Mouse (Mus musculus) lung, adult 2 months (tissue): ENCODE measurements around the gene Fam219a. TPM values are rescaled to one million over a fixed set of nuclear protein-coding genes. Genes with fewer than 3 reads are reported as not detected.
A peak's percentile ranks its signal among the peaks of the same experiment; 100 is the strongest.

Experiments
- DNase-seq: peaks from one replicate; pipeline ENCODE4 v3.0.0; 2022
- H3K4me1 ChIP-seq: fragments of 200-500 bp; 2 replicates; pipeline ENCODE4 v1.6.1; 2011; ENCODE audit warnings: low read length; ENCODE audit not compliant: control insufficient read depth, insufficient read depth
- H3K4me3 ChIP-seq: fragments of 200-500 bp; replicated peaks from 2 replicates; pipeline ENCODE3; 2011; ENCODE audit warnings: low read depth, mild to moderate bottlenecking, control low read depth, low read length; ENCODE audit errors: extremely low read depth
- CTCF ChIP-seq: fragments of 200-500 bp; IDR thresholded peaks from 2 replicates; pipeline ENCODE4 v1.5.1; 2011; ENCODE audit warnings: mild to moderate bottlenecking, low read length, control low read depth; ENCODE audit not compliant: insufficient read depth
- POLR2A ChIP-seq: fragments of 200-500 bp; IDR thresholded peaks from 2 replicates; pipeline ENCODE4 v1.6.1; 2011; ENCODE audit warnings: low read depth, mild to moderate bottlenecking, control low read depth, low read length, borderline replicate concordance; ENCODE audit errors: extremely low read depth
- WGBS: fragments of 180-500 bp; shearing (Covaris S2); methylation state at CpG from one replicate; pipeline ENCODE4 v1.1.7; 2018; 5-methylcytosine and 5-hydroxymethylcytosine counted together
- polyA plus RNA-seq: library from polyadenylated mRNA; depleted of rRNA; stranded (reverse); fragments of >200 nt; gene quantifications from 2 replicates; pipeline ENCODE4 v1.2.3, GENCODE M21; 2012

Fam219a gene
- polyA plus RNA-seq, 1 experiment, result 63.5 TPM

DNA sequence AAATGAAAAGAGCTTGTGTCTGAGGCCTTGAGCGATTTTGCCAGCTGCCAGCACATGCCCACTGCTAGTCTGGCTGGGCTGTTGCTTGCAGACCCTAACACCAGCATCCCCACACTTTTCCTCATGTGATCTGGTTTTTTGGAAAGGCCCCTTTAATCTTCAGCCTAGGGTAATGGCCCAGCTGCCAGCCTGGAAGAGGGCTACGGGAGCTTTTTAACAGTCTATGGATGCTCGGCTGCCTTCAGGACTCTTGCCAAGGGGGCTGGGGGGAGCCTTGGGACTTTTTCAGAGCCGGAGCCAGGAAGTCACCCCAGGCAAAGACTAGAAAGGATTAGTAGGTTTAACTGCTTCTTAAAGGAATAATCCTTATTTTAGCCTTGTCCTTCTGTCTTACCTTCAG is 56.0 kb downstream of the Fam219a start:
- TF ChIP-seq POLR2A, result no peak
- TF ChIP-seq CTCF, result no peak
- no peaks in the 10 kb centered on the region for H3K4me1 ChIP-seq
- no peak overlapping the region for H3K4me3 ChIP-seq
- no peak for DNase-seq
- 48% methylated on average over 4 of the region's 4 CpGs for WGBS

DNA sequence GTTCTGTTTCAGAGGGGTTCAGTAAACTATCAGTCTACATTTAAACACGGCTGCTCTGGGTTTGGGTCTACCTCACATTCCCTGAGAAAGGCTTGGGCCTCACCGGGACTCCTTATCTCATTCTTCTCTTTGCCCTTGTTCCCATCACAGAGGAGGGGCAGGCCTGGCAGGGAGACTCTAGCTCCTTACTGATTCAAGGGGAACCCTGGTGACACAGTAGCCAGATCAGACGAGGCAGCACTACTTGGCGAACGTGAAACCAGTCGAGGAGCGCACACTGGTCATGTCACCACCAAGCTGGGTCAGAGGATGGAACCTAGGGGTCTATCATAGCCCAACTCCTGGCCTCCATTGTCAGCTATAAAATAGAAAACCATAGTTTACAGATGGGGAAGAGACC is 61.3 kb downstream of the Fam219a start:
- H3K4me1 ChIP-seq, result peaks cover 9% of the 10 kb centered on the region; the same call in 1 of the 2 replicates
- 66% methylated on average over 7 of the region's 7 CpGs for WGBS
- TF ChIP-seq POLR2A, result no peak
- no peak for TF ChIP-seq CTCF
- no peak for DNase-seq
- no peak overlapping the region for H3K4me3 ChIP-seq

DNA sequence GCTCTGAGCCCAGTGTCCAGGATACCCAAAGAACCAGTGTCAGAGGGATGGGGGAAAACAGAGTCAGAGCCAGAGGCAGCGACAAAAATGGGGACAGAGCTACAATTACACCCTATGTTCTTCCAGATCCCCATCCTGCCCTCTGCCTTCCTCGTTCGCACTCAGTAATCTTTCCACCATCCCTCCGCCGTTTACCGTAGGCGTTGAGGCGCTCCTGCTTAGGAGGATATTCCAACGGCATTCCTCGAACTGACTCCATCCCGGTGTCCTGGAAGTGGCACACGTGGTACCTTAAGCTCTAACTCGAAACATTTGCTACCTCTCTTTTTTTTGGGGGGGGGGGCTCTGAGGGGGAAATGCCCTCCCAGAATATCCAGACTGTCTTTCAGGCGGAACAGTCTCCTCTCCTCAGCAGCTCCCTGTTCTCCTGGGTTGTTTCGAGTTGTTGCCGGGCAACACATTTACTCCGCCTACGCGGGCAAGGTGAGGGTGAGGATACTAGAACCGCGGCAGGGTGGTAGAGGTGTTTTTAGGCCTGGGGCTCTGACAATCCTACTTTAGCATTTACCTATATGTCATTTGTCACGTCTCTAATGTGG is 61.9 kb downstream of the Fam219a start:
- DNase-seq, result no peak
- Histone ChIP-seq H3K4me1 (peaks cover 9% of the 10 kb centered on the region; the same call in 1 of the 2 replicates), H3K4me3 (peak overlapping the region; percentile 46)
- TF ChIP-seq POLR2A (no peak; the same call in 1 of the 2 replicates), CTCF (no peak)
- WGBS, result 19% methylated on average over 22 of the region's 22 CpGs

DNA sequence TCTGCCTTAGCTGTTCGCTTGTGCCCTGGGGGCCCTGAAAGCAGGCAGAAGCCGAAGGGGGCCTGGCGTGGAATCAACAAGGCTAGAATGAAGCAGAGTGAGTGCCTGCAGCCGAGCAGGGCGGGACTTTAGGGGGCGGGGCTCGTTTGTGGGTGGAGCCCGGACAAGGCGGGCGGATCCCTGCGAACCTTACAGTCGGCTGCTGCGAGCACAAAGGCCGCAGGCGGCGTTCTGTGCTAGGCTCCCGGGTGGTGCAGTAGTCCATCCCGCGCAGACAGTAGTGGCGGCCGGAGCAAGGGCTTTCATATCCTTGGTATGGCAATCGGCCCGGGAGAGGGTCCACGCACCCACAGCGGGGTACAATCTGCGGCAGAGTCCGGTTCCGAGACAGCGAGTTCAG is 62.4 kb downstream of the Fam219a start:
- peaks cover 9% of the 10 kb centered on the region; the same call in 1 of the 2 replicates for H3K4me1 ChIP-seq
- WGBS, result under 1% methylated on average over 29 of the region's 29 CpGs
- peak; percentile 88 for DNase-seq
- TF ChIP-seq POLR2A (peak; percentile 32; the same call in 1 of the 2 replicates), CTCF (no peak)
- peak overlapping the region; percentile 46 for H3K4me3 ChIP-seq

DNA sequence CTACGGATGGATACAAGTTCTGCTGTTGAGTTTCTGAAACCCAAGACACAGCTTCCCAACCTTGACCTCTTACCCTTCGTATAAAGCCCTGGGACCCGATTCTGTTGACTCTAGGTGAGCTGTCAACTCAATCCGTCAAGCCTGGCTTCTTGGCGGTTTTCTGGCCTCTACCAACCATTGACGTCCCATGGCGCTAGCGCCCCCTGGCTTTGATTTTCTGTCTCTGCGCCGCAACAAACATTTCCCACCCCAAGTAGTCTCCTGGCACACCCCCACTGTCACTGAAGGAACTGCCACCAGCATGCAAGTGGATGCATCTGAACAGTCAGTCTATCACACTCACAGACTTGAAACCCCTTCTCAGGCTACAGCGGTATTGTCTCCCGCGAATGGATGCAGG is 63.2 kb downstream of the Fam219a start:
- no peak overlapping the region for H3K4me3 ChIP-seq
- peaks cover 9% of the 10 kb centered on the region; the same call in 1 of the 2 replicates for H3K4me1 ChIP-seq
- peak; percentile 65 for DNase-seq
- 16% methylated on average over 13 of the region's 13 CpGs for WGBS
- TF ChIP-seq CTCF (peak; percentile 43; the same call in 1 of the 2 replicates), POLR2A (no peak)

DNA sequence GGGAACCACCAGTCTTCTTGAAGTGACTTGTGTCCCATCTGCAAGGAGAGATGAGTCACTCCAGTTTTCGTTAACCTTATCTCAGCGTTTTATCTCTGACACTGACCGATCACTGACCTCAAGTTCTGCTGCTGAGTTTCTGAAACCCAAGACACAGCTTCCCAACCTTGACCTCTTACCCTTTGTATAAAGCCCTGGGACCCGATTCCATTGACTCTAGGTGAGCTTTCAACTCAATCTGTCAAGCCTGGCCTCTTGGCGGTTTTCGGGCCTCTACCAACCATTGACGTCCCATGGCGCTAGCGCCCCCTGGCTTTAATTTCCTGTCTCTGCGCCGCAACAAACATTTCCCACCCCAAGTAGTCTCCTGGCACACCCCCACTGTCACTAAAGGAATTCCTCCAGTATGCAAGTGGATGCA is 64.2 kb downstream of the Fam219a start:
- 53% methylated on average over 11 of the region's 11 CpGs for WGBS
- no peak overlapping the region for H3K4me3 ChIP-seq
- peaks cover 9% of the 10 kb centered on the region; the same call in 1 of the 2 replicates for H3K4me1 ChIP-seq
- TF ChIP-seq CTCF (peak; percentile 12; the same call in 1 of the 2 replicates), POLR2A (no peak)
- DNase-seq, result peak; percentile 35

DNA sequence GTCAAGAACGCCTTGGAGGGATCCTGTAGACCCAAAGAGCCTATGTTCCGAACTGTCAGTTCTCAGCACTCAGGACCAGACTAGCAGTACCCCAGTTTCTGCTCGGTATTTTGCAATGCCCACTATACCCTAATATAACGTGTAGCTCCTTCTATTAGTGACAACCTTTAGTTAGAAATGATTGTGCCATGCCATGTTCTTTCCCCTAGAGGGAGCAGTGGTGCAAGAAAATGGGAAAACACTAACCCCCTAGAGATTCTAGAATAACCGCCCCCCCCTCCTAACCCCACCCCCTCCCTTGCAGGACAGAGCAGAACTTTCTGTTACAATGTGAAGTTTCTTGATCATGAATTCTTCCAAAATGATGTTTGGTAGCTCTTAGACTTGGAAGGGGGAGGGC is 65.0 kb downstream of the Fam219a start:
- no peak for DNase-seq
- Histone ChIP-seq H3K4me3 (no peak overlapping the region), H3K4me1 (peaks cover 9% of the 10 kb centered on the region; the same call in 1 of the 2 replicates)
- TF ChIP-seq POLR2A, result no peak
- no peak for TF ChIP-seq CTCF
- 73% methylated on average over 5 of the region's 5 CpGs for WGBS

DNA sequence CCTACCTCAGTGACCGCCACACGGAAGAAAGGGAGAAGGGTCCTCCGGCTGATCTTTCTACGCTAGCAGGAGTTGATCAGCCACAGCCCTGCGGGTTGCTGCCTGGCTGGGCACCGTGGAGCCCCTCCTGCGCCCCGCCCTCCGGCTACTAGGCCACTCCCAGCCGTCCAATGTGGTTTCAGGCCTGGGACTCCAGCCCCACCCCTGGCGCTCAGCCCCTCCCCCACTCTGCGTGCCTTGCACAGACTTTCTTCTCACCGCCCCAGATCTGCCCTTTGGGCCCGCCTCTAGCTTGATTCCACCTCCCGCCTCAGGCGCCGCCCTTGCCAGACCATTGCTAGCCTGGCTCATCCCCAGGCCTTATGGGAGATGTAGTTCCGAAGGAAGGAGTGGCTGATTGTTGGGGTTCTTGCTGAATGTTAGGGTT is 66.3 kb downstream of the Fam219a start, which contains the start of gene AI464131:
TSS of gene AI464131 (minus strand) at position 91 of the 427 bp plus-strand sequence.
- peak within 1 kb of the TSS; percentile 62 for H3K4me3 ChIP-seq
- H3K4me1 ChIP-seq, result peaks cover 9% of the 10 kb centered on the region; the same call in 1 of the 2 replicates
- no peak for TF ChIP-seq CTCF
- peak; percentile 64; the same call in 1 of the 2 replicates for TF ChIP-seq POLR2A
- under 1% methylated on average over 18 of the region's 18 CpGs for WGBS
- peak; percentile 96 for DNase-seq

DNA sequence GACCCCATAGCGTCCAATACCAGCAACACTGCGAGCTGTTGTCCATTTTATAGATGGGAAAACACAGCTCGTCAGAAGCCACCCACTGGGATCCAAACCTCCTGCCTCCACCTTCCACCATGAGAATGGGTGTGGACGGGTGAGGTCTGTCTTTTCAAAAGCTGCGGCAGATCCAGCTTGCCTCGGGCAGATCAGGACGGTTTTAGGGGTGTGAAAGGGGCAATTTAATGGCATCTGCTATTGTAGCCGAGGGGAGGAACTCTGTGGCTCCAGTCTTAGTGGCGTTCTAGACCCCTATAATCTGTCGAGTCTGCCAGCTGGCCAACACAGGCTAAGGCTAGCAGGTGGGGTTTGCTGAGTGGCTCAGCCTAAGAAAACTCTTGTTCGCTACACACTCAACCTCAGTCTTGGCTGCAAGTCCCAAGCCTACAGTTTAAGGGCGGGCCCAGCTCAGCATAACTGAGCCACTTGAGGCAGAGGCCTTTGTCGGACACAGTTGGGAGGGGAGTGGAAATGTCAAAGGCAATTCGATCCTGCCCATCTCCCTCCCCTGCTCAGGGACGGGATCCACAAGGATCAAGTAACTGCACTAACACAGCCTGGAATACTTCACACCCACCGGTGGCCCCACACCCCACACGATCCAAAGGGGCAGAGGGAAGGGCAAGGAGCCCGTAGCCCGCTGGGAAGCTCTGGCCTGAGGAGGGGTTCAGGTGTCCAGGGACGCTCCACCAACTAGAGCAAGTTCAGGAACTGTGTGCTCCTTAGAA is 67.0 kb downstream of the Fam219a start:
- no peak for TF ChIP-seq CTCF
- TF ChIP-seq POLR2A, result peak; percentile 14; the same call in 1 of the 2 replicates
- DNase-seq, result no peak
- peaks cover 10% of the 10 kb centered on the region; the same call in 1 of the 2 replicates for H3K4me1 ChIP-seq
- 17% methylated on average over 20 of the region's 20 CpGs for WGBS
- peak overlapping the region; percentile 62 for H3K4me3 ChIP-seq
